Mouse (Mus musculus) forebrain, embryonic 11.5 days (tissue): ENCODE measurements around the gene Cmpk2. TPM values are rescaled to one million over a fixed set of nuclear protein-coding genes. Genes with fewer than 3 reads are reported as not detected.
A peak's percentile ranks its signal among the peaks of the same experiment; 100 is the strongest.
"Not testable (repeated sequence)": the region's sequence is repeated elsewhere in the genome, so short reads cannot be mapped to it uniquely, and the experiment has no call there.

ENCODE experiments used
- ATAC-seq: fragments of 200-750 bp; cut with Nextera tagmentation; replicated peaks from 2 replicates; pipeline ENCODE4 v1.8.0; 2017; ENCODE audit warnings: moderate TSS enrichment; ENCODE audit not compliant: low FRiP score
- DNase-seq: peaks from one replicate; pipeline ENCODE4 v3.0.0-alpha.2; 2017; ENCODE audit warnings: low spot score
- H3K27ac ChIP-seq: fragments of 300-500 bp; sonication (generic); 2 replicates; pipeline ENCODE4 v1.5.1; 2014; ENCODE audit warnings: low read depth, low read length
- H3K27me3 ChIP-seq: fragments of 300-500 bp; sonication (generic); 2 replicates; pipeline ENCODE4 v1.6.1; 2014; ENCODE audit warnings: mild to moderate bottlenecking, low read length, mixed read lengths; ENCODE audit not compliant: control insufficient read depth, insufficient read depth
- H3K36me3 ChIP-seq: fragments of 300-500 bp; sonication (generic); 2 replicates; pipeline ENCODE4 v1.6.1; 2014; ENCODE audit warnings: mild to moderate bottlenecking, low read length, moderate library complexity, mixed read lengths; ENCODE audit not compliant: control insufficient read depth, insufficient read depth
- H3K4me1 ChIP-seq: fragments of 300-500 bp; sonication (generic); replicated peaks from 2 replicates; pipeline ENCODE4 v1.6.1; 2014; ENCODE audit warnings: low read length, mixed read lengths; ENCODE audit not compliant: control insufficient read depth, insufficient read depth
- H3K4me2 ChIP-seq: fragments of 300-500 bp; sonication (generic); 2 replicates; pipeline ENCODE4 v1.6.1; 2014; ENCODE audit warnings: low read depth, mild to moderate bottlenecking, low read length, moderate library complexity, mixed read lengths; ENCODE audit not compliant: severe bottlenecking
- H3K4me3 ChIP-seq: fragments of 300-500 bp; sonication (generic); 2 replicates; pipeline ENCODE4 v1.5.1; 2014; ENCODE audit warnings: low read depth, low read length
- H3K9ac ChIP-seq: fragments of 300-500 bp; sonication (generic); 2 replicates; pipeline ENCODE4 v1.6.1; 2014; ENCODE audit warnings: low read length
- H3K9me3 ChIP-seq: fragments of 300-500 bp; sonication (generic); 2 replicates; pipeline ENCODE4 v1.6.1; 2016; ENCODE audit warnings: low read length, mixed read lengths; ENCODE audit not compliant: control insufficient read depth
- WGBS: fragments of 180-500 bp; shearing (Covaris S2); extraction: QIAGEN DNeasy Blood & Tissue Kit; methylation state at CpG from one replicate; pipeline ENCODE4 v1.1.7; 2014; 5-methylcytosine and 5-hydroxymethylcytosine counted together
- polyA plus RNA-seq: library from polyadenylated mRNA; unstranded; fragments of >200 nt; fragmentation: Nextera tagmentation; extraction: Ambion mirVana; gene quantifications from 2 replicates; pipeline ENCODE4 v1.2.1, GENCODE M21; 2014

Cmpk2 gene
- polyA plus RNA-seq, 1 experiment from 2014 or later: 7.4 TPM

- no peaks in the 10 kb centered on the region for H3K9me3 ChIP-seq
- no peak overlapping the region for H3K27ac ChIP-seq
- H3K4me2 ChIP-seq: no peak overlapping the region
- H3K4me3 ChIP-seq: no peak overlapping the region
- H3K27me3 ChIP-seq: no peaks in the 10 kb centered on the region
- H3K9ac ChIP-seq: no peak overlapping the region
- DNase-seq (no peak), ATAC-seq (no peak)
- 83% methylated on average over 3 of the region's 3 CpGs for WGBS
- H3K36me3 ChIP-seq: no peaks in the 10 kb centered on the region
- H3K4me1 ChIP-seq: no peaks in the 10 kb centered on the region; the same call in 1 of the 2 replicates
These were observed 2.4 kb downstream of the Cmpk2 start for GRCm38 (mm10) chr12:26471376-26471775.

GRCm38 (mm10) chr12:26472770-26473481 lies 3.9 kb downstream of the Cmpk2 start:
- DNase-seq (no peak), ATAC-seq (no peak)
- Histone ChIP-seq H3K9ac (no peak overlapping the region), H3K4me2 (no peak overlapping the region), H3K27ac (no peak overlapping the region), H3K4me1 (no peaks in the 10 kb centered on the region; the same call in 1 of the 2 replicates), H3K4me3 (no peak overlapping the region), H3K9me3 (no peaks in the 10 kb centered on the region), H3K36me3 (no peaks in the 10 kb centered on the region), H3K27me3 (no peaks in the 10 kb centered on the region)
- 78% methylated on average over 3 of the region's 3 CpGs for WGBS

GRCm38 (mm10) chr12:26473746-26474145 lies 4.7 kb downstream of the Cmpk2 start:
- 86% methylated on average over 6 of the region's 6 CpGs for WGBS
- ATAC-seq: no peak
- Histone ChIP-seq H3K4me3 (no peak overlapping the region), H3K9me3 (no peaks in the 10 kb centered on the region), H3K9ac (no peak overlapping the region), H3K27me3 (no peaks in the 10 kb centered on the region), H3K4me2 (no peak overlapping the region), H3K27ac (no peak overlapping the region), H3K4me1 (no peaks in the 10 kb centered on the region; the same call in 1 of the 2 replicates), H3K36me3 (no peaks in the 10 kb centered on the region)
- no peak for DNase-seq

GRCm38 (mm10) chr12:26477198-26477597 lies 8.2 kb downstream of the Cmpk2 start:
- 85% methylated on average over 5 of the region's 5 CpGs for WGBS
- DNase-seq: no peak
- ATAC-seq: no peak

GRCm38 (mm10) chr12:26478196-26479004 lies 9.4 kb downstream of the Cmpk2 start:
- H3K9ac ChIP-seq: no peak overlapping the region
- H3K4me3 ChIP-seq: no peak overlapping the region
- WGBS: 90% methylated on average over 18 of the region's 18 CpGs
- H3K36me3 ChIP-seq: no peaks in the 10 kb centered on the region
- H3K4me2 ChIP-seq: no peak overlapping the region
- ATAC-seq (no peak), DNase-seq (no peak)
- H3K4me1 ChIP-seq: no peaks in the 10 kb centered on the region
- no peaks in the 10 kb centered on the region for H3K9me3 ChIP-seq
- no peak overlapping the region for H3K27ac ChIP-seq
- no peaks in the 10 kb centered on the region for H3K27me3 ChIP-seq

More at GRCm38 (mm10) chr12:26477198-26477597, 8.2 kb downstream of the Cmpk2 start:
- Histone ChIP-seq H3K36me3 (no peaks in the 10 kb centered on the region), H3K9ac (no peak overlapping the region), H3K27me3 (no peaks in the 10 kb centered on the region), H3K4me1 (no peaks in the 10 kb centered on the region), H3K4me3 (no peak overlapping the region), H3K4me2 (no peak overlapping the region), H3K27ac (no peak overlapping the region), H3K9me3 (no peaks in the 10 kb centered on the region)

- not testable (repeated sequence) for ATAC-seq, DNase-seq, H3K4me2 ChIP-seq, H3K9ac ChIP-seq, H3K4me3 ChIP-seq, H3K27me3 ChIP-seq, H3K36me3 ChIP-seq, H3K9me3 ChIP-seq, H3K4me1 ChIP-seq, H3K27ac ChIP-seq
- WGBS: 90% methylated on average over 12 of the region's 12 CpGs
These were observed 17.0 kb downstream of the Cmpk2 start for GRCm38 (mm10) chr12:26485738-26486580.

GRCm38 (mm10) chr12:26487874-26488616 lies 19.0 kb downstream of the Cmpk2 start:
- Histone ChIP-seq H3K4me1 (no peaks in the 10 kb centered on the region), H3K4me2 (0 out of 2 replicates have a peak overlapping the region, but pooled peaks have one; percentile 8), H3K27me3 (peaks cover 2% of the 10 kb centered on the region; the same call in 1 of the 2 replicates), H3K36me3 (no peaks in the 10 kb centered on the region), H3K9ac (no peak overlapping the region), H3K27ac (no peak overlapping the region), H3K9me3 (no peaks in the 10 kb centered on the region), H3K4me3 (no peak overlapping the region)
- DNase-seq (peak; percentile 63), ATAC-seq (peak; percentile 65)
- 38% methylated on average over 14 of the region's 14 CpGs for WGBS
